Mouse (Mus musculus): Measurements from ENCODE around the gene Smarca2.
"Not testable (repeated sequence)": the region's sequence is repeated elsewhere in the genome, so short reads cannot be mapped to it uniquely, and the experiment has no call there.

Smarca2 gene

DNA sequence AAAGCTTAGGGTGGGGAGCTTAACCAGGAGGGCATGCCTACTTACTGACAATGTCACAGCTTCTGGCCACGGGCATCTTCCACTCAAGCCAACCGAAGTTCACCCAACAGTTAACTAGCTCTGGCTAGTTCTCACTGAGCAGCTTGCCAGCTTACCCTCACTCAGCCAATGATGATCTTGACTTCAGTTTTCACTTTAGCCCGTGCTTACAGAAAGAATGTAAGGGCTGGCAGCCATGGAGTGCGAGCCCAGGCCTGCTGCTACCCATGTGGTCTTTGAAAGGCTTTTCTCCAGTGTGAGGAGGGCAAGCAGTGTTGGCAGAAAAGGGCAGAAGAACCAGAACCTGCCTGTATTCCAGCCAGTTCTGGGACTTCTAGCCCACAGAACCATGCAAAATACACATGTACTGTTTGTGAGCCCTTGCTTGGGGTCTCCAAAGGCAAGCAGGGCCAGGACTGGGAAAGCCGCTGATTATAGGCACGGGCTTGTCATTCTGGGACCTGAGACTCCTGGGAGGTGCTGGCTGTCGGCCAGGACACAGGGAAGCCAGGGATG is 128.8 kb downstream of the Smarca2 start:
- TF ChIP-seq CTCF (conservative IDR thresholded peaks at IDR 0.05; ENCODE audit: low read length) (no peak), POU5F1 (IDR thresholded peaks at IDR 0.05; ENCODE audit: borderline replicate concordance, low read length) (no peak), NANOG (IDR thresholded peaks at IDR 0.05; ENCODE audit: borderline replicate concordance, low read length) (no peak)

DNA sequence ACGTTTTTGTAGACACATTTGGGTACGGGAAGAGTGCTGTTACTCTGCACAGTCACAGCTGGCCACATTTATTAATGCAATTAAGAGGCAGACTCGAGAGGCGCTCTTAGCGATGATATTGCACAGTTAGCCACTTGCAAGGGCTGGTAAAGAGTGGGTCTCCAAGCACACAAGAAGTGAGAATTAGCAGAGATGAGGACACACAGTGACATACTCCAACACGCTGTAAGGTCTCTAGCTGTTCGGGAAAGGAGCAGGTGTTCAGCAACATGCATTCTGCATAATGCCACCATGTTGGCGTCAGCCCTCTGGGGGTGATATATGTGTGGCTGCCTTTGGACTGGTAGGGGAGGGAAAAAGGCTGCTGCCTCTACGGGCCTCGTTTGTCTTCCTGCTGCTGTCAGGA is 129.9 kb downstream of the Smarca2 start:
- H3K36me3 ChIP-seq (ENCODE audit: insufficient read depth, low read length) = no peaks in the 10 kb centered on the region
- TF ChIP-seq CTCF (conservative IDR thresholded peaks at IDR 0.05; ENCODE audit: low read length) = no peak
- 0 out of 2 replicates have a peak, but pooled peaks cover 5% of the 10 kb centered on the region for H3K4me1 ChIP-seq (replicated peaks; ENCODE audit: low read depth, low read length)
- H3K4me3 ChIP-seq (replicated peaks; ENCODE audit: low read length) = no peak overlapping the region
- H3K27me3 ChIP-seq (ENCODE audit: insufficient read depth, low read length) = peaks cover 3% of the 10 kb centered on the region; the same call in 1 of the 2 replicates
- no peaks in the 10 kb centered on the region for H3K9me3 ChIP-seq (ENCODE audit: low read length)

More for the DNA sequence above, 128.8 kb downstream of the Smarca2 start:
- Histone ChIP-seq H3K4me1 (replicated peaks; ENCODE audit: low read depth, low read length) (0 out of 2 replicates have a peak, but pooled peaks cover 5% of the 10 kb centered on the region), H3K27me3 (ENCODE audit: insufficient read depth, low read length) (peaks cover 3% of the 10 kb centered on the region; the same call in 1 of the 2 replicates), H3K36me3 (ENCODE audit: insufficient read depth, low read length) (no peaks in the 10 kb centered on the region), H3K9me3 (ENCODE audit: low read length) (no peaks in the 10 kb centered on the region), H3K4me3 (replicated peaks; ENCODE audit: low read length) (no peak overlapping the region)

DNA sequence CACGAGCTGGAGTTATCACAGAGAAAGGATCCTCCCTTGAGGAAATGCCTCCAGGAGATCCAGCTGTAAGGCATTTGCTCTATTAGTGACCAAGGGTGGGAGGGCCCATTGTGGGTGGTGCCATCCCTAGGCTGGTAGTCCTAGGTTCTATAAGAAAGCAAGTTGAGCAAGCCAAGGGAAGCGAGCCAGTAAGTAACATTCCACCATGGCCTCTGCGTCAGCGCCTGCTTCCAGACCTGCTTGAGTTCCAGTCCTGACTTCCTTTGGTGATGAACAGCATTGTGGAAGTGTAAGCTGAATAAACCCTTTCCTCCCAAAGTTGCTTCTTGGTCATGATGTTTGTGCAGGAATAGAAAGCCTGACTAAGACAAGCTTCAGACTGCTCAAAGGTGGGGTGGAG is 140.2 kb downstream of the Smarca2 start:
- not testable (repeated sequence) for H3K36me3 ChIP-seq (ENCODE audit: insufficient read depth, low read length); H3K4me3 ChIP-seq (replicated peaks; ENCODE audit: low read length); H3K4me1 ChIP-seq (replicated peaks; ENCODE audit: low read depth, low read length)
- H3K27me3 ChIP-seq (ENCODE audit: insufficient read depth, low read length) = peaks cover 26% of the 10 kb centered on the region
- H3K9me3 ChIP-seq (ENCODE audit: low read length) = peaks cover 12% of the 10 kb centered on the region; the same call in 1 of the 2 replicates

DNA sequence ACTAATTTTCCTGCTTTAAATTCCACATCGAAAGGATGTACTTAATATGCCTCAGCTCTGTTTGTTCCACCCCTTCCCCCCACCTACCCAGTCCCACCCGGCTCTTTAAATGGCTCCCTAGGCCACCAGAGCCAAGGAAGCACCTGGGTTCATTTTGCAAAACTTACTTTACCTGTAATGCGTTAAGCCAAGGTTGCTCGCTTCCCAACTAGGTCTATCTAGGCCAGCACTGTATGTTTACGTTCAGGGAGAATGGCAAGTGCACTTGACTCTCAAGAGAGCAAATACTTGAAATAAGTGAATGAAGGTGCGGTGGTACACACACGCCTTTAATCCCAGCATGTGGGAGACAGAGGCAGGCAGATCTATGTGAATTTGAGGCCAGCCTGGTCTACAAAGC is 140.7 kb downstream of the Smarca2 start:
- H3K36me3 ChIP-seq (ENCODE audit: insufficient read depth, low read length) = no peaks in the 10 kb centered on the region
- peaks cover 12% of the 10 kb centered on the region; the same call in 1 of the 2 replicates for H3K9me3 ChIP-seq (ENCODE audit: low read length)
- no peak overlapping the region for H3K4me3 ChIP-seq (replicated peaks; ENCODE audit: low read length)
- H3K4me1 ChIP-seq (replicated peaks; ENCODE audit: low read depth, low read length) = 0 out of 2 replicates have a peak, but pooled peaks cover 2% of the 10 kb centered on the region
- TF ChIP-seq POU5F1 (IDR thresholded peaks at IDR 0.05; ENCODE audit: borderline replicate concordance, low read length) (no peak), NANOG (IDR thresholded peaks at IDR 0.05; ENCODE audit: borderline replicate concordance, low read length) (no peak), CTCF (conservative IDR thresholded peaks at IDR 0.05; ENCODE audit: low read length) (no peak)
- H3K27me3 ChIP-seq (ENCODE audit: insufficient read depth, low read length) = peaks cover 24% of the 10 kb centered on the region

DNA sequence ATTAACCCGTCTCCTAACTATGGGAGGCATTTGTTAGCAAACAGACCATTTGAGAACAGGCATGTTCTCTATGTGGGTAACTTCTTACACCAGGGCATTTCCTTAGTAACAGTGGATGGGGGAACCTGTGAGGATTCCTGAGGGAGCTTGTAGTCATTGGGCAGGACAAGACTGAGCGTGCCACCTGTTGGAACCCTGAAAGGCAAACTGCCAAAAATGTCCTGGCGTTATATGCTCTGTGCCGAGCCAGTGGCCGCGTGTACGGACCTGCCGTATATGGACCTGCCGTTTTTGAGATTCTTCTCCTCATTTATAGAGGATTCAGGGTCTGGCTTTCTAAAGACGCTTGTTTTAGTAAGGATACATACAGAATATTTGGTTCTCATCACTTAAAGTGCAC is 141.4 kb downstream of the Smarca2 start:
- TF ChIP-seq NANOG (IDR thresholded peaks at IDR 0.05; ENCODE audit: borderline replicate concordance, low read length) (no peak), CTCF (conservative IDR thresholded peaks at IDR 0.05; ENCODE audit: low read length) (no peak), POU5F1 (IDR thresholded peaks at IDR 0.05; ENCODE audit: borderline replicate concordance, low read length) (no peak)
- peaks cover 18% of the 10 kb centered on the region for H3K27me3 ChIP-seq (ENCODE audit: insufficient read depth, low read length)

GRCm38 (mm10) chr19:26746709-26747467 is 142.0 kb downstream of the Smarca2 start:
- Histone ChIP-seq H3K4me1 (replicated peaks; ENCODE audit: low read depth, low read length) (0 out of 2 replicates have a peak, but pooled peaks cover 2% of the 10 kb centered on the region), H3K4me3 (replicated peaks; ENCODE audit: low read length) (no peak overlapping the region), H3K27me3 (ENCODE audit: insufficient read depth, low read length) (peaks cover 17% of the 10 kb centered on the region), H3K36me3 (ENCODE audit: insufficient read depth, low read length) (no peaks in the 10 kb centered on the region), H3K9me3 (ENCODE audit: low read length) (peaks cover 12% of the 10 kb centered on the region; the same call in 1 of the 2 replicates)
- TF ChIP-seq NANOG (IDR thresholded peaks at IDR 0.05; ENCODE audit: borderline replicate concordance, low read length) (no peak), CTCF (conservative IDR thresholded peaks at IDR 0.05; ENCODE audit: low read length) (no peak), POU5F1 (IDR thresholded peaks at IDR 0.05; ENCODE audit: borderline replicate concordance, low read length) (no peak)

More for the DNA sequence above, 141.4 kb downstream of the Smarca2 start:
- Histone ChIP-seq H3K36me3 (ENCODE audit: insufficient read depth, low read length) (no peaks in the 10 kb centered on the region), H3K4me3 (replicated peaks; ENCODE audit: low read length) (no peak overlapping the region), H3K4me1 (replicated peaks; ENCODE audit: low read depth, low read length) (0 out of 2 replicates have a peak, but pooled peaks cover 2% of the 10 kb centered on the region), H3K9me3 (ENCODE audit: low read length) (peaks cover 12% of the 10 kb centered on the region; the same call in 1 of the 2 replicates)

- Histone ChIP-seq H3K27me3 (ENCODE audit: insufficient read depth, low read length) (peaks cover 20% of the 10 kb centered on the region; the same call in 1 of the 2 replicates), H3K36me3 (ENCODE audit: insufficient read depth, low read length) (no peaks in the 10 kb centered on the region), H3K4me1 (replicated peaks; ENCODE audit: low read depth, low read length) (0 out of 2 replicates have a peak, but pooled peaks cover 2% of the 10 kb centered on the region), H3K9me3 (ENCODE audit: low read length) (peaks cover 12% of the 10 kb centered on the region; the same call in 1 of the 2 replicates), H3K4me3 (replicated peaks; ENCODE audit: low read length) (0 out of 2 replicates have a peak overlapping the region, but pooled peaks have one; percentile 35)
- TF ChIP-seq CTCF (conservative IDR thresholded peaks at IDR 0.05; ENCODE audit: low read length) (no peak), POU5F1 (IDR thresholded peaks at IDR 0.05; ENCODE audit: borderline replicate concordance, low read length) (no peak), NANOG (IDR thresholded peaks at IDR 0.05; ENCODE audit: borderline replicate concordance, low read length) (no peak)
Observed at GRCm38 (mm10) chr19:26747571-26748539, 143.0 kb downstream of the Smarca2 start.

- no peak for TF ChIP-seq CTCF (conservative IDR thresholded peaks at IDR 0.05; ENCODE audit: low read length)
- no peak for TF ChIP-seq NANOG (IDR thresholded peaks at IDR 0.05; ENCODE audit: borderline replicate concordance, low read length)
- TF ChIP-seq POU5F1 (IDR thresholded peaks at IDR 0.05; ENCODE audit: borderline replicate concordance, low read length) = no peak
- 0 out of 2 replicates have a peak, but pooled peaks cover 6% of the 10 kb centered on the region for H3K4me1 ChIP-seq (replicated peaks; ENCODE audit: low read depth, low read length)
- peaks cover 24% of the 10 kb centered on the region for H3K27me3 ChIP-seq (ENCODE audit: insufficient read depth, low read length)
- no peak overlapping the region for H3K4me3 ChIP-seq (replicated peaks; ENCODE audit: low read length)
- peaks cover 12% of the 10 kb centered on the region; the same call in 1 of the 2 replicates for H3K9me3 ChIP-seq (ENCODE audit: low read length)
- H3K36me3 ChIP-seq (ENCODE audit: insufficient read depth, low read length) = no peaks in the 10 kb centered on the region
Observed at GRCm38 (mm10) chr19:26748676-26749075, 143.8 kb downstream of the Smarca2 start.

Data from E14TG2a.4 (cell line).